In the genomic region with DNA sequence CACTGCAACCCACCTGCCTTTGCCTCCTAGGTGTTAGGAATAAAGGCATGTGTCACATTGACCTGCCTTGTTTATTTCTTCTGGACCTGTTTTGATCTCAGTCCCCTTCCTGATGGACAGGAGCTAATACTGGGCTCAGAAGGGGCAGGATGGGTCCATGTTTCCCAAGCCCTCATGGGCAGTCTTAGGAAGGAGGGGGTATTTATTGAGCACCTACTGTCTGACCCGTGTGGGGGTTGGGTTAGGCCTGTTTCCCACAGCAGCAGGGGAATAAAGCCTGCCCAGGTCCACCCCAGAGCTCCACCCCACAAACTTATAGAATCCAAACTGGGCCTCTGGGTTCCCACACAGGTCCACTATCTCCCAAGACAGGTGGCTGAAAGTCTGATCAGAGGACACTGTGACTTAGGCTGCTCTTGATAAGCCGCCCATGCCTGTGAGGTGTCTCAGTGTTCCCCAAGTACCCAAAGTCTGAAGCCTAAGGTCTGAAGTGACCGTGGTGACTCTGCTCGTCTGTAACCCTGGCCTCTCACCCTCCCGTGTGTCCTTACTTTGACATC, we compare ENCODE assay signal across 18 mouse cellular contexts. TPM values are rescaled to one million over a fixed set of nuclear protein-coding genes. Genes with fewer than 3 reads are reported as not detected.
DNase-seq lines count a peak whose midpoint lies in the region; ATAC-seq and TF ChIP-seq lines count a peak whose summit lies in the region.
"Had no signal": no experiment of that assay in that cellular context is flagged by ENCODE, and none has a peak within 500 bp of the region (broad histone marks: within the 10 kb centered on the region; RNA-seq: fewer than 3 reads in every experiment).

No protein-coding gene starts in this region.

- TF ChIP-seq CTCF in forebrain, postnatal 0 days (IDR thresholded peaks at IDR 0.05; ENCODE audit: low read depth): no peak
- TF ChIP-seq CTCF in stomach, postnatal 0 days (IDR thresholded peaks at IDR 0.05; ENCODE audit: low read depth): no peak

- H3K9ac ChIP-seq in forebrain, embryonic 11.5 days (ENCODE audit: low read length): no peak overlapping the region; the same call in 1 of the 2 replicates
- no peak overlapping the region for H3K9ac ChIP-seq in forebrain, postnatal 0 days
- no peak overlapping the region for H3K9ac ChIP-seq in stomach, embryonic 15.5 days
- H3K9ac ChIP-seq in stomach, postnatal 0 days (ENCODE audit: low read length): no peak overlapping the region
- H3K9ac ChIP-seq in liver, embryonic 16.5 days (ENCODE audit: low read depth, low read length): peak overlapping the region; percentile 91
- H3K9ac ChIP-seq in hindbrain, embryonic 16.5 days (ENCODE audit: low read depth, low read length): no peak overlapping the region
- H3K9ac ChIP-seq: kidney, embryonic 15.5 days; lung, embryonic 15.5 days had no signal

- no peaks in the 10 kb centered on the region for H3K36me3 ChIP-seq in forebrain, embryonic 11.5 days (ENCODE audit: control insufficient read depth, insufficient read depth, low read length)
- H3K36me3 ChIP-seq in forebrain, postnatal 0 days (ENCODE audit: insufficient read depth): peaks cover 1% of the 10 kb centered on the region; the same call in 1 of the 2 replicates
- H3K36me3 ChIP-seq in stomach, embryonic 15.5 days: no peaks in the 10 kb centered on the region
- H3K36me3 ChIP-seq in stomach, postnatal 0 days (ENCODE audit: control insufficient read depth, insufficient read depth, low read length): no peaks in the 10 kb centered on the region
- H3K36me3 ChIP-seq in liver, embryonic 16.5 days (ENCODE audit: control insufficient read depth, insufficient read depth): no peaks in the 10 kb centered on the region
- no peaks in the 10 kb centered on the region for H3K36me3 ChIP-seq in hindbrain, embryonic 16.5 days (ENCODE audit: control insufficient read depth, insufficient read depth, low read length)
- H3K36me3 ChIP-seq: forebrain, embryonic 15.5 days; kidney, embryonic 15.5 days; lung, embryonic 15.5 days had no signal

- H3K4me2 ChIP-seq in forebrain, embryonic 11.5 days (ENCODE audit: low read depth, low read length, severe bottlenecking): no peak overlapping the region
- H3K4me2 ChIP-seq in forebrain, postnatal 0 days (ENCODE audit: low read depth): no peak overlapping the region
- no peak overlapping the region for H3K4me2 ChIP-seq in stomach, embryonic 15.5 days
- H3K4me2 ChIP-seq in stomach, postnatal 0 days (replicated peaks; ENCODE audit: low read depth): no peak overlapping the region
- H3K4me2 ChIP-seq in liver, embryonic 16.5 days (ENCODE audit: low read depth, low read length): peak overlapping the region; percentile 85
- no peak overlapping the region for H3K4me2 ChIP-seq in hindbrain, embryonic 16.5 days (ENCODE audit: low read length)
- H3K4me2 ChIP-seq: forebrain, embryonic 15.5 days; kidney, embryonic 15.5 days; lung, embryonic 15.5 days; neural tube, embryonic 13.5 days had no signal

- H3K4me1 ChIP-seq in forebrain, embryonic 11.5 days (replicated peaks; ENCODE audit: control insufficient read depth, insufficient read depth, low read length): peaks cover 5% of the 10 kb centered on the region; the same call in 1 of the 2 replicates
- H3K4me1 ChIP-seq in forebrain, postnatal 0 days (ENCODE audit: insufficient read depth): no peaks in the 10 kb centered on the region
- H3K4me1 ChIP-seq in stomach, embryonic 15.5 days: peaks cover 19% of the 10 kb centered on the region
- 0 out of 2 replicates have a peak, but pooled peaks cover 3% of the 10 kb centered on the region for H3K4me1 ChIP-seq in stomach, postnatal 0 days (replicated peaks; ENCODE audit: control insufficient read depth, insufficient read depth)
- peaks cover 61% of the 10 kb centered on the region for H3K4me1 ChIP-seq in liver, embryonic 16.5 days (ENCODE audit: control insufficient read depth, low read depth, low read length)
- peaks cover 11% of the 10 kb centered on the region for H3K4me1 ChIP-seq in hindbrain, embryonic 16.5 days (ENCODE audit: control insufficient read depth, insufficient read depth, low read depth, low read length)

- H3K4me3 ChIP-seq in forebrain, embryonic 11.5 days (ENCODE audit: low read depth, low read length): no peak overlapping the region
- no peak overlapping the region for H3K4me3 ChIP-seq in forebrain, postnatal 0 days (ENCODE audit: low read depth, low read length)
- no peak overlapping the region for H3K4me3 ChIP-seq in stomach, embryonic 15.5 days (replicated peaks)
- H3K4me3 ChIP-seq in stomach, postnatal 0 days (ENCODE audit: low read depth, low read length): no peak overlapping the region
- peak overlapping the region; percentile 72 for H3K4me3 ChIP-seq in liver, embryonic 16.5 days (ENCODE audit: low read depth, low read length)
- no peak overlapping the region for H3K4me3 ChIP-seq in hindbrain, embryonic 16.5 days (ENCODE audit: low read length)
- H3K4me3 ChIP-seq: forebrain, embryonic 15.5 days; gastrocnemius, adult 2 months; heart, adult 2 months; kidney, embryonic 15.5 days; lung, embryonic 15.5 days; megakaryocyte, embryonic 14.5 days; neural tube, embryonic 13.5 days had no signal

- DNase-seq in forebrain, embryonic 11.5 days (ENCODE audit: low spot score): no peak
- DNase-seq in forebrain, postnatal 0 days: no peak
- no peak for DNase-seq in stomach, postnatal 0 days (ENCODE audit: low spot score)
- no peak for DNase-seq in MN1 (ENCODE audit: low spot score)
- DNase-seq in layer of hippocampus, adult 11-12 months (ENCODE audit: low spot score): no peak
- DNase-seq: cerebellum, adult 9-10 months; gastrocnemius, adult 2 months; heart, adult 2 months; thymus, postnatal 4 days had no signal

- WGBS in forebrain, embryonic 11.5 days: 83% methylated on average over 5 of the region's 5 CpGs
- 85% methylated on average over 5 of the region's 5 CpGs for WGBS in forebrain, postnatal 0 days
- WGBS in stomach, embryonic 15.5 days: 77% methylated on average over 5 of the region's 5 CpGs
- WGBS in stomach, postnatal 0 days: 89% methylated on average over 5 of the region's 5 CpGs
- 21% methylated on average over 5 of the region's 5 CpGs for WGBS in liver, embryonic 16.5 days (ENCODE audit: insufficient replicate concordance)
- WGBS in hindbrain, embryonic 16.5 days: 86% methylated on average over 5 of the region's 5 CpGs

- H3K9me3 ChIP-seq in forebrain, embryonic 11.5 days (ENCODE audit: control insufficient read depth, low read length): no peaks in the 10 kb centered on the region
- no peaks in the 10 kb centered on the region for H3K9me3 ChIP-seq in forebrain, postnatal 0 days (ENCODE audit: low read length)
- no peaks in the 10 kb centered on the region for H3K9me3 ChIP-seq in stomach, embryonic 15.5 days
- no peaks in the 10 kb centered on the region for H3K9me3 ChIP-seq in stomach, postnatal 0 days (ENCODE audit: control insufficient read depth, low read length)
- no peaks in the 10 kb centered on the region for H3K9me3 ChIP-seq in liver, embryonic 16.5 days (replicated peaks; ENCODE audit: control insufficient read depth, low read length)
- H3K9me3 ChIP-seq in hindbrain, embryonic 16.5 days (ENCODE audit: control insufficient read depth, low read length): no peaks in the 10 kb centered on the region
- H3K9me3 ChIP-seq: forebrain, embryonic 15.5 days; kidney, embryonic 15.5 days; lung, embryonic 15.5 days; megakaryocyte, embryonic 14.5 days; neural tube, embryonic 13.5 days had no signal

- no peak for ATAC-seq in forebrain, embryonic 11.5 days (replicated peaks; ENCODE audit: low FRiP score)
- no peak for ATAC-seq in forebrain, postnatal 0 days
- peak; percentile 29; the same call in 1 of the 2 replicates for ATAC-seq in stomach, embryonic 15.5 days (ENCODE audit: insufficient read depth, low FRiP score, low read depth)
- no peak for ATAC-seq in stomach, postnatal 0 days (ENCODE audit: low FRiP score, low TSS enrichment)
- peak; percentile 52 for ATAC-seq in liver, embryonic 16.5 days (ENCODE audit: low read depth)
- no peak for ATAC-seq in hindbrain, embryonic 16.5 days
- ATAC-seq: forebrain, embryonic 15.5 days had no signal

- no peaks in the 10 kb centered on the region for H3K27me3 ChIP-seq in forebrain, embryonic 11.5 days (ENCODE audit: control insufficient read depth, insufficient read depth, low read length)
- no peaks in the 10 kb centered on the region for H3K27me3 ChIP-seq in forebrain, postnatal 0 days (ENCODE audit: insufficient read depth, low read length)
- H3K27me3 ChIP-seq in stomach, embryonic 15.5 days (replicated peaks): no peaks in the 10 kb centered on the region
- H3K27me3 ChIP-seq in stomach, postnatal 0 days (ENCODE audit: control insufficient read depth, insufficient read depth, low read length): no peaks in the 10 kb centered on the region
- H3K27me3 ChIP-seq in liver, embryonic 16.5 days (ENCODE audit: control insufficient read depth, insufficient read depth, low read depth, low read length): peaks cover 5% of the 10 kb centered on the region; the same call in 1 of the 2 replicates
- no peaks in the 10 kb centered on the region for H3K27me3 ChIP-seq in hindbrain, embryonic 16.5 days (replicated peaks; ENCODE audit: control insufficient read depth, insufficient read depth, low read length)
- H3K27me3 ChIP-seq: forebrain, embryonic 15.5 days had no signal

- peak overlapping the region; percentile 7; the same call in 1 of the 2 replicates for H3K27ac ChIP-seq in forebrain, embryonic 11.5 days (ENCODE audit: low read depth, low read length)
- no peak overlapping the region for H3K27ac ChIP-seq in forebrain, postnatal 0 days (ENCODE audit: low read depth, low read length)
- H3K27ac ChIP-seq in stomach, embryonic 15.5 days: 0 out of 2 replicates have a peak overlapping the region, but pooled peaks have one; percentile 31
- H3K27ac ChIP-seq in stomach, postnatal 0 days (replicated peaks): no peak overlapping the region
- H3K27ac ChIP-seq in liver, embryonic 16.5 days (ENCODE audit: low read length): peak overlapping the region; percentile 97
- H3K27ac ChIP-seq in hindbrain, embryonic 16.5 days (ENCODE audit: low read depth, low read length): no peak overlapping the region
- H3K27ac ChIP-seq: forebrain, embryonic 15.5 days; gastrocnemius, adult 2 months; heart, adult 2 months; kidney, embryonic 15.5 days; lung, embryonic 15.5 days; neural tube, embryonic 13.5 days had no signal

- no peak for TF ChIP-seq EP300 in stomach, postnatal 0 days (optimal IDR thresholded peaks at IDR 0.05)

RNA-seq across cellular contexts. Expression of a gene that starts 3.8 kb away (rescaled TPM):
- 6.3 and 7.2 TPM in 2 replicates for polyA plus RNA-seq in forebrain, embryonic 11.5 days (2014; fragmentation: Nextera tagmentation; extraction: Ambion mirVana)
- 15.4 and 25.9 TPM in 2 replicates for total RNA-seq in forebrain, postnatal 0 days (2014; rRNA removed)
- polyA plus RNA-seq in forebrain, postnatal 0 days (2015; fragmentation: Nextera tagmentation; extraction: Ambion mirVana): 5.6 and 7.1 TPM in 2 replicates
- 6.5 and 7.0 TPM in 2 replicates for polyA plus RNA-seq in stomach, embryonic 15.5 days (2015; fragmentation: Nextera tagmentation; extraction: Ambion mirVana)
- polyA plus RNA-seq in stomach, postnatal 0 days (2015; fragmentation: Nextera tagmentation; extraction: Ambion mirVana): 6.6 and 6.8 TPM in 2 replicates
- 11.6 and 13.5 TPM in 2 replicates for polyA plus RNA-seq in liver, embryonic 16.5 days (2015; fragmentation: Nextera tagmentation; extraction: Ambion mirVana)
- polyA plus RNA-seq in hindbrain, embryonic 16.5 days (2015; fragmentation: Nextera tagmentation; extraction: Ambion mirVana): 6.8 and 7.9 TPM in 2 replicates

RNA-seq across cellular contexts. Expression of a gene that starts 19.8 kb away (rescaled TPM):
- 9.0 and 13.4 TPM in 2 replicates for polyA plus RNA-seq in forebrain, embryonic 11.5 days (2014; fragmentation: Nextera tagmentation; extraction: Ambion mirVana)
- 20.5 and 31.5 TPM in 2 replicates for total RNA-seq in forebrain, postnatal 0 days (2014; rRNA removed)
- 9.4 and 9.8 TPM in 2 replicates for polyA plus RNA-seq in forebrain, postnatal 0 days (2015; fragmentation: Nextera tagmentation; extraction: Ambion mirVana)
- 1.5 and 2.1 TPM in 2 replicates for polyA plus RNA-seq in stomach, embryonic 15.5 days (2015; fragmentation: Nextera tagmentation; extraction: Ambion mirVana)
- 0.64 and 0.72 TPM in 2 replicates for polyA plus RNA-seq in stomach, postnatal 0 days (2015; fragmentation: Nextera tagmentation; extraction: Ambion mirVana)
- 0.20 and 0.46 TPM in 2 replicates for polyA plus RNA-seq in liver, embryonic 16.5 days (2015; fragmentation: Nextera tagmentation; extraction: Ambion mirVana)
- 16.3 and 18.5 TPM in 2 replicates for polyA plus RNA-seq in hindbrain, embryonic 16.5 days (2015; fragmentation: Nextera tagmentation; extraction: Ambion mirVana)
- total RNA-seq: monocyte, adult 5-6 weeks had no signal

RNA-seq across cellular contexts. Expression of a gene that starts 30.4 kb away (rescaled TPM):
- 165 and 176 TPM in 2 replicates for polyA plus RNA-seq in forebrain, embryonic 11.5 days (2014; fragmentation: Nextera tagmentation; extraction: Ambion mirVana)
- total RNA-seq in forebrain, postnatal 0 days (2014; rRNA removed): 34.7 and 59.9 TPM in 2 replicates
- polyA plus RNA-seq in forebrain, postnatal 0 days (2015; fragmentation: Nextera tagmentation; extraction: Ambion mirVana): 161 and 175 TPM in 2 replicates
- 90.9 and 91.3 TPM in 2 replicates for polyA plus RNA-seq in stomach, embryonic 15.5 days (2015; fragmentation: Nextera tagmentation; extraction: Ambion mirVana)
- 73.2 and 74.1 TPM in 2 replicates for polyA plus RNA-seq in stomach, postnatal 0 days (2015; fragmentation: Nextera tagmentation; extraction: Ambion mirVana)
- 42.5 and 43.1 TPM in 2 replicates for polyA plus RNA-seq in liver, embryonic 16.5 days (2015; fragmentation: Nextera tagmentation; extraction: Ambion mirVana)
- polyA plus RNA-seq in hindbrain, embryonic 16.5 days (2015; fragmentation: Nextera tagmentation; extraction: Ambion mirVana): 168 and 190 TPM in 2 replicates

RNA-seq across cellular contexts. Expression of a gene that starts 35.0 kb away (rescaled TPM):
- polyA plus RNA-seq in forebrain, embryonic 11.5 days (2014; fragmentation: Nextera tagmentation; extraction: Ambion mirVana): not detected in 2 replicates
- total RNA-seq in forebrain, postnatal 0 days (2014; rRNA removed): 0.05 TPM in 1 of 2 replicates, not detected in the other
- not detected in 2 replicates for polyA plus RNA-seq in forebrain, postnatal 0 days (2015; fragmentation: Nextera tagmentation; extraction: Ambion mirVana)
- polyA plus RNA-seq in stomach, embryonic 15.5 days (2015; fragmentation: Nextera tagmentation; extraction: Ambion mirVana): 0.26 and 0.43 TPM in 2 replicates
- 0.19 and 0.29 TPM in 2 replicates for polyA plus RNA-seq in stomach, postnatal 0 days (2015; fragmentation: Nextera tagmentation; extraction: Ambion mirVana)
- polyA plus RNA-seq in liver, embryonic 16.5 days (2015; fragmentation: Nextera tagmentation; extraction: Ambion mirVana): 0.06 and 0.35 TPM in 2 replicates
- 0.11 and 0.14 TPM in 2 replicates for polyA plus RNA-seq in hindbrain, embryonic 16.5 days (2015; fragmentation: Nextera tagmentation; extraction: Ambion mirVana)
- total RNA-seq: gastrocnemius, adult 2 months; heart, adult 2 months had no signal
- polyA plus RNA-seq: neural tube, embryonic 13.5 days had no signal

RNA-seq across cellular contexts. Expression of a gene that starts 38.4 kb away (rescaled TPM):
- 15.9 and 17.4 TPM in 2 replicates for polyA plus RNA-seq in forebrain, embryonic 11.5 days (2014; fragmentation: Nextera tagmentation; extraction: Ambion mirVana)
- total RNA-seq in forebrain, postnatal 0 days (2014; rRNA removed): 26.2 and 60.0 TPM in 2 replicates
- polyA plus RNA-seq in forebrain, postnatal 0 days (2015; fragmentation: Nextera tagmentation; extraction: Ambion mirVana): 20.3 and 25.2 TPM in 2 replicates
- 13.3 and 16.5 TPM in 2 replicates for polyA plus RNA-seq in stomach, embryonic 15.5 days (2015; fragmentation: Nextera tagmentation; extraction: Ambion mirVana)
- 5.6 and 5.7 TPM in 2 replicates for polyA plus RNA-seq in stomach, postnatal 0 days (2015; fragmentation: Nextera tagmentation; extraction: Ambion mirVana)
- 7.5 and 9.0 TPM in 2 replicates for polyA plus RNA-seq in liver, embryonic 16.5 days (2015; fragmentation: Nextera tagmentation; extraction: Ambion mirVana)
- polyA plus RNA-seq in hindbrain, embryonic 16.5 days (2015; fragmentation: Nextera tagmentation; extraction: Ambion mirVana): 21.9 and 23.9 TPM in 2 replicates

Comparison
In these comparisons a context has a peak if more than half of its experiments do, and no peak if none do; other contexts are left out.
1. ATAC-seq: peak in stomach, embryonic 15.5 days (single experiment) and liver, embryonic 16.5 days (single experiment); none in forebrain, embryonic 11.5 days (single experiment), forebrain, postnatal 0 days (single experiment), stomach, postnatal 0 days (single experiment) and hindbrain, embryonic 16.5 days (single experiment).
2. H3K27ac ChIP-seq: peak in forebrain, embryonic 11.5 days (single experiment), stomach, embryonic 15.5 days (single experiment) and liver, embryonic 16.5 days (single experiment); none in forebrain, postnatal 0 days (single experiment), stomach, postnatal 0 days (single experiment) and hindbrain, embryonic 16.5 days (single experiment).